Mouse (Mus musculus) hematopoietic stem cell, adult 5-6 weeks (primary cell): ENCODE data around the gene Anks3. TPM values are rescaled to one million over a fixed set of nuclear protein-coding genes. Genes with fewer than 3 reads are reported as not detected.

Experiments
- total RNA-seq: library from RNA; stranded (forward); fragments of 172-1452, 232-1000 nt; gene quantifications from 2 replicates; pipeline ENCODE4 v1.2.3, GENCODE M21; 2017

The Anks3 gene
- total RNA-seq, 1 experiment from 2014 or later = 26.9 TPM

Other genes starting within 250 kb of the Anks3 start
- gene Nmral1, start 244.8 kb downstream of the Anks3 start, total RNA-seq = 56.7 and 84.0 TPM in 2 replicates
- gene Hmox2, start 237.8 kb downstream of the Anks3 start, total RNA-seq = 104 and 109 TPM in 2 replicates
- 15.6 and 19.4 TPM in 2 replicates for gene Cdip1, start 173.9 kb downstream of the Anks3 start, total RNA-seq
- gene 4930562C15Rik, start 128.8 kb downstream of the Anks3 start, total RNA-seq = 3.4 TPM in 1 of 2 replicates, not detected in the other
- 24.3 and 40.4 TPM in 2 replicates for gene Ubald1, start 83.9 kb downstream of the Anks3 start, total RNA-seq
- gene Mgrn1, start 78.0 kb downstream of the Anks3 start, total RNA-seq = 16.5 and 26.0 TPM in 2 replicates
- gene Nudt16l1, start 25.4 kb downstream of the Anks3 start, total RNA-seq = 12.8 and 22.6 TPM in 2 replicates
- not detected in 2 replicates for gene Sept12, start 33.6 kb upstream of the Anks3 start, total RNA-seq
- gene Smim22, start 43.1 kb upstream of the Anks3 start, total RNA-seq = not detected in 2 replicates
- gene Rogdi, start 49.3 kb upstream of the Anks3 start, total RNA-seq = 5.0 and 5.3 TPM in 2 replicates
- gene Glyr1, start 85.7 kb upstream of the Anks3 start, total RNA-seq = 96.6 and 102 TPM in 2 replicates
- 51.5 and 57.7 TPM in 2 replicates for gene Ubn1, start 85.9 kb upstream of the Anks3 start, total RNA-seq
- gene Ppl, start 168.2 kb upstream of the Anks3 start, total RNA-seq = not detected in 2 replicates
- not detected in 2 replicates for gene Sec14l5, start 182.9 kb upstream of the Anks3 start, total RNA-seq
- gene Nagpa, start 239.8 kb upstream of the Anks3 start, total RNA-seq = 25.4 and 37.1 TPM in 2 replicates